14 mouse cellular contexts compared by ENCODE assay signal in genomic region chr17:84031381-84031780, GRCm38 (mm10).
DNase-seq lines count a peak whose midpoint lies in the region; ATAC-seq and TF ChIP-seq lines count a peak whose summit lies in the region.
"Had no signal": no experiment of that assay in that cellular context is flagged by ENCODE, and none has a peak within 500 bp of the region (broad histone marks: within the 10 kb centered on the region; RNA-seq: fewer than 3 reads in every experiment).

No protein-coding gene starts in this region.

- DNase-seq in heart, adult 8-10 months (ENCODE audit: low spot score) = peak; percentile 42
- no peak for DNase-seq in stomach, postnatal 0 days (ENCODE audit: low spot score)
- DNase-seq in urinary bladder, postnatal 25 days (ENCODE audit: low spot score) = no peak
- no peak for DNase-seq in cerebellum, postnatal 36 days
- DNase-seq: cerebellum, postnatal 25 days; forebrain, postnatal 0 days; right cerebral cortex, postnatal 25 days had no signal

- H3K36me3 ChIP-seq in heart, embryonic 11.5 days (ENCODE audit: control insufficient read depth, insufficient read depth, low read length) = no peaks in the 10 kb centered on the region
- H3K36me3 ChIP-seq in stomach, embryonic 14.5 days (ENCODE audit: control insufficient read depth, insufficient read depth, low read length) = no peaks in the 10 kb centered on the region
- no peaks in the 10 kb centered on the region for H3K36me3 ChIP-seq in stomach, postnatal 0 days (ENCODE audit: control insufficient read depth, insufficient read depth, low read length)
- H3K36me3 ChIP-seq in intestine, embryonic 15.5 days = no peaks in the 10 kb centered on the region
- no peaks in the 10 kb centered on the region for H3K36me3 ChIP-seq in stomach, embryonic 16.5 days (ENCODE audit: control insufficient read depth, insufficient read depth, low read length)

- peaks cover 3% of the 10 kb centered on the region; the same call in 1 of the 2 replicates for H3K27me3 ChIP-seq in heart, embryonic 11.5 days (ENCODE audit: control insufficient read depth, insufficient read depth, low read length)
- no peaks in the 10 kb centered on the region for H3K27me3 ChIP-seq in stomach, embryonic 14.5 days (ENCODE audit: control insufficient read depth, insufficient read depth, low read length)
- H3K27me3 ChIP-seq in stomach, postnatal 0 days (ENCODE audit: control insufficient read depth, insufficient read depth, low read length) = no peaks in the 10 kb centered on the region
- H3K27me3 ChIP-seq in intestine, embryonic 15.5 days (replicated peaks) = no peaks in the 10 kb centered on the region
- no peaks in the 10 kb centered on the region for H3K27me3 ChIP-seq in stomach, embryonic 16.5 days (ENCODE audit: control insufficient read depth, insufficient read depth, low read length)

- no peak overlapping the region for H3K27ac ChIP-seq in heart, embryonic 11.5 days (ENCODE audit: low read depth, low read length)
- H3K27ac ChIP-seq in stomach, embryonic 14.5 days (ENCODE audit: low read length) = peak overlapping the region; percentile 52; the same call in 1 of the 2 replicates
- H3K27ac ChIP-seq in stomach, postnatal 0 days (replicated peaks) = no peak overlapping the region
- peak overlapping the region; percentile 45 for H3K27ac ChIP-seq in intestine, embryonic 15.5 days
- H3K27ac ChIP-seq in stomach, embryonic 16.5 days (ENCODE audit: low read length) = peak overlapping the region; percentile 57
- H3K27ac ChIP-seq: hindbrain, embryonic 14.5 days; left cerebral cortex, adult 2 months had no signal

- 0 out of 2 replicates have a peak, but pooled peaks cover 2% of the 10 kb centered on the region for H3K9me3 ChIP-seq in heart, embryonic 11.5 days (replicated peaks; ENCODE audit: control insufficient read depth, low read length)
- H3K9me3 ChIP-seq in stomach, embryonic 14.5 days (ENCODE audit: control insufficient read depth, low read depth, low read length) = no peaks in the 10 kb centered on the region
- no peaks in the 10 kb centered on the region for H3K9me3 ChIP-seq in stomach, postnatal 0 days (ENCODE audit: control insufficient read depth, low read length)
- no peaks in the 10 kb centered on the region for H3K9me3 ChIP-seq in intestine, embryonic 15.5 days
- no peaks in the 10 kb centered on the region for H3K9me3 ChIP-seq in stomach, embryonic 16.5 days (replicated peaks; ENCODE audit: control insufficient read depth, low read length)

- no peak overlapping the region for H3K9ac ChIP-seq in heart, embryonic 11.5 days (ENCODE audit: low read depth, low read length)
- no peak overlapping the region for H3K9ac ChIP-seq in stomach, embryonic 14.5 days (replicated peaks; ENCODE audit: low read depth, low read length)
- H3K9ac ChIP-seq in stomach, postnatal 0 days (ENCODE audit: low read length) = no peak overlapping the region
- no peak overlapping the region for H3K9ac ChIP-seq in intestine, embryonic 15.5 days
- H3K9ac ChIP-seq in stomach, embryonic 16.5 days (ENCODE audit: low read length) = no peak overlapping the region; the same call in 1 of the 2 replicates
- H3K9ac ChIP-seq: forebrain, postnatal 0 days; hindbrain, embryonic 14.5 days had no signal

- peaks cover 12% of the 10 kb centered on the region for H3K4me1 ChIP-seq in heart, embryonic 11.5 days (ENCODE audit: control insufficient read depth, insufficient read depth, low read length)
- peaks cover 20% of the 10 kb centered on the region for H3K4me1 ChIP-seq in stomach, embryonic 14.5 days (ENCODE audit: control insufficient read depth, insufficient read depth, low read length)
- peaks cover 4% of the 10 kb centered on the region; the same call in 1 of the 2 replicates for H3K4me1 ChIP-seq in stomach, postnatal 0 days (replicated peaks; ENCODE audit: control insufficient read depth, insufficient read depth)
- peaks cover 49% of the 10 kb centered on the region for H3K4me1 ChIP-seq in intestine, embryonic 15.5 days (replicated peaks)
- H3K4me1 ChIP-seq in stomach, embryonic 16.5 days (ENCODE audit: control insufficient read depth, insufficient read depth, low read length) = peaks cover 29% of the 10 kb centered on the region

- no peak for ATAC-seq in heart, embryonic 11.5 days (replicated peaks; ENCODE audit: insufficient number of reproducible peaks, low FRiP score, low TSS enrichment)
- no peak for ATAC-seq in stomach, embryonic 14.5 days (ENCODE audit: insufficient number of reproducible peaks, insufficient read depth, low FRiP score, low read depth)
- ATAC-seq in stomach, postnatal 0 days (ENCODE audit: low FRiP score, low TSS enrichment) = no peak
- ATAC-seq in intestine, embryonic 15.5 days = no peak
- ATAC-seq in stomach, embryonic 16.5 days (ENCODE audit: insufficient read depth, low FRiP score) = no peak
- ATAC-seq: forebrain, postnatal 0 days had no signal

- H3K4me3 ChIP-seq in heart, embryonic 11.5 days (ENCODE audit: low read depth, low read length) = no peak overlapping the region
- no peak overlapping the region for H3K4me3 ChIP-seq in stomach, embryonic 14.5 days (ENCODE audit: low read depth, low read length)
- no peak overlapping the region for H3K4me3 ChIP-seq in stomach, postnatal 0 days (ENCODE audit: low read depth, low read length)
- no peak overlapping the region for H3K4me3 ChIP-seq in intestine, embryonic 15.5 days (replicated peaks)
- no peak overlapping the region for H3K4me3 ChIP-seq in stomach, embryonic 16.5 days (replicated peaks; ENCODE audit: low read length)
- H3K4me3 ChIP-seq: left cerebral cortex, adult 2 months; myocyte had no signal

- WGBS in heart, embryonic 11.5 days (ENCODE audit: insufficient replicate concordance) = 64% methylated on average over 6 of the region's 6 CpGs
- 61% methylated on average over 6 of the region's 6 CpGs for WGBS in stomach, embryonic 14.5 days
- WGBS in stomach, postnatal 0 days = 57% methylated on average over 6 of the region's 6 CpGs
- WGBS in intestine, embryonic 15.5 days = 53% methylated on average over 6 of the region's 6 CpGs
- 54% methylated on average over 6 of the region's 6 CpGs for WGBS in stomach, embryonic 16.5 days

- no peak for TF ChIP-seq EP300 in stomach, postnatal 0 days (optimal IDR thresholded peaks at IDR 0.05)

- no peak overlapping the region for H3K4me2 ChIP-seq in heart, embryonic 11.5 days
- no peak overlapping the region for H3K4me2 ChIP-seq in stomach, embryonic 14.5 days (replicated peaks; ENCODE audit: low read depth, low read length)
- no peak overlapping the region for H3K4me2 ChIP-seq in stomach, postnatal 0 days (replicated peaks; ENCODE audit: low read depth)
- no peak overlapping the region for H3K4me2 ChIP-seq in intestine, embryonic 15.5 days (replicated peaks)
- no peak overlapping the region for H3K4me2 ChIP-seq in stomach, embryonic 16.5 days (ENCODE audit: low read depth, low read length)
- H3K4me2 ChIP-seq: hindbrain, embryonic 14.5 days had no signal

- TF ChIP-seq CTCF in stomach, postnatal 0 days (IDR thresholded peaks at IDR 0.05; ENCODE audit: low read depth) = no peak

Comparison
In these comparisons a context has a peak if more than half of its experiments do, and no peak if none do; other contexts are left out.
1. H3K27ac ChIP-seq: peak in stomach, embryonic 14.5 days (single experiment), intestine, embryonic 15.5 days (single experiment) and stomach, embryonic 16.5 days (single experiment); none in heart, embryonic 11.5 days (single experiment) and stomach, postnatal 0 days (single experiment).